Mouse (Mus musculus) layer of hippocampus, postnatal 36 days (tissue): ENCODE measurements around the gene A930033H14Rik. TPM values are rescaled to one million over a fixed set of nuclear protein-coding genes. Genes with fewer than 3 reads are reported as not detected.
A peak's percentile ranks its signal among the peaks of the same experiment; 100 is the strongest.

Experiments used
- DNase-seq, 2 experiments: peaks; one replicate each; pipeline ENCODE4 v3.0.0; 2022
- total RNA-seq, 2 experiments: library from RNA; stranded (reverse); gene quantifications; 2 replicates each; pipeline ENCODE4 v1.2.3; 2021

Gene A930033H14Rik
- total RNA-seq, 2 experiments from 2014 or later = 2.7 TPM

DNA sequence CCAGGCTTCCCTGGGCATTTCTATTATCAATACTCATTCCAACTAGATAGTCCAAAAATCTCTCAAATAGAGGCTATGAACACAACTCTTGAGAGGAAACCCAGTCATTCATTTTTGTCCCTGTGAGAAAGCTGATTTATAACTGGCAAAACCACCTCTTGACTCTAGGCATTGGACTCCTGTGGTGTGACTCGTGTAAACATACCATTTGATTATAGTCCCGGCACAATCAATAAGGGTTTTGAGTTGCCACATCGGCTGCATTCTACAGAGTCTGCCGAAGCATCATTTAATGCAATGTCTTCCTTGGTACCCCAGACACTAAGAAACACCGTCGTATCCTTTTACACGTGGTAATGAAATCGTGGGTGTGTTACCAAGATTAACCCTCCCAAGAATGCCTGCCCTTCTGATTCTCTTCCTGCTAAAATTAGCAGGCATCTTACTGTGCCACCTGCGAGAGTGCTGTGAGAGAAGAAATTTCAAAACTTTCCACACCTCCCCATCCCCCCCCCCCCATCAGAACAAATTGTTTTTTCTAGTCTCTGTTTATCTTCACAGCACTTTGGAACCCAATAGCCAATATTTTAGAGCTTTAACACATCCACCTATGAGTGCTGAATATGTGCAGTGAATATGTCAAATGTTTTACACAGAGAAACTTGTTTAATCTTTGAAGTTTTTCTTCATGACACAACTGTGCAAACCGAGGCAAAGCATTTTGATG lies 22.3 kb downstream of the A930033H14Rik start:
- no peak for DNase-seq

DNA sequence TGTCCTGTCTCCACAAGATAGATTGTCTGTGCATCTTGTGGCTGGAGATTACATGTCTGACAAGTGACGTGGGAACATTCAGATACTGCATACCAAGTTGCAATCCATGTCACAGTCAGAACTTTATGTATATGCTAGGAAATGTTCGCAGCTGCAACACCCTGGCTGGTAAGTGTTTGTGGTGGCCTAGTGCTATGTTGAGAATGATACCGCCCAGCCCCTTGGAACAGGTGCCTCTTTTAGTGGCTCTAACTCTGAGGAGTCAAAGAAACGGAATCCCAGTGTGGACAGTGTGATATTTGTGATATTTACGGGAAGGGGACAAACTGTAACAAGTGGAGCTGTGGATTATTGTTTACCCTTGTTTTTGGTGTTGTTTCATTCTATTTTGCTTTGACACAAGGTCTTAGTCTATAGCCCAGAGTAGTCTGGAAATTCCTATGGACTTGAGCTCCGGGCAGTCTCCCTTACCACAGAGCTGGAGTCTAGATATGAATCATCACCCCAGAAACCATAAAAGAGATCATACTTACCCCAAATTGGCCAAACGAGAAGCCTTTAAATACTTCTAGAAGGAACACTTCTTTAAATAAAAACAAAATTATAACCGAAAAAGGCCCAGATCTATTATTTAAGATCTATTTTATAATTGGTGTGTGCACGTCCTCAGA lies 25.0 kb downstream of the A930033H14Rik start:
- DNase-seq = no peak

DNA sequence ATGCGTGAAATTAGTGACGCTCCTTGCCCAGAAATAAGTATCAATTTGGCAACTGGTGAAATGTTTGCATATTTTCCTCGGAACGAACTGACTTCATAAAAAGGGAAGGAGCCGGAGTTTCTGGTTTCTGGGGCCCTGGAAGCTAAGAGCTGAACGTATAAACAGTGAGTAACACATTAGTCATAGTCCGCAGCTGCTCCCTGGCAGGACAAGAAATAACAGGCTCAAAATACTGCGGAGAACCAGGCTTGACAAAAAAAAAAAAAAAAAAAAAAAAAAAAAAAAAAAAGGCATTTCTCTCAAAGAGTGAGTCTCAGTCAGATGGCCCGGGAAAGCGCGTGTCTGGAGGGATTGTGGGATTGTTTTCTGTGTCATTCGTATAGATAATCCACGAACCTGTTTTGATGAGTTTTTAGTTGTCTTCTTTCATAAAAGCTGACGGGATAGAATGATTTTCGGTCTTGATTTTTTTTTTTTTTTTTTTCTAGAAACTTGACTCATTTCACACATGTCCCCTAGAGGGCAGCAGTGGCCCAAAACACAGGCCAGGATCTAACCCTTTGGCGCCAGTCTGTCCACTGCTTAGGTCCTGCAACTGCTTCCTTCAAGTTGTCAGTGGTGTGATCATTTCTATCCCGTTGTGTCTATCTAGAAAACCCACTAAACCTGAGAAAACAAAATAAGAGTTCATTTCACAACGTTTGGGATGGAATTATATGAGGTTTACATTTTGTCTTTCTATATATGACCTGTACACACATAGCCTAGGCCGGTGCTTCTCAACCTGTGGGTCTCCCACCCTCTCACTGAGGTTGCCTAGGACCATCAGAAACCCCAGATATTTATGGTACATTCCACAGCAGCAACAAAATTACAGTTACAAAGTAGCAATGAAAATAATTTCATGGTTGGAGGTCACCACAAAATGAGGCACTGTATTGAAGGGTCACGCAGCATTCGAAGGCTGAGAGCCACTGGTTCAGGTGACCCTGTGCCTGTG lies 26.7 kb downstream of the A930033H14Rik start:
- DNase-seq = peak; percentile 28 to 41

DNA sequence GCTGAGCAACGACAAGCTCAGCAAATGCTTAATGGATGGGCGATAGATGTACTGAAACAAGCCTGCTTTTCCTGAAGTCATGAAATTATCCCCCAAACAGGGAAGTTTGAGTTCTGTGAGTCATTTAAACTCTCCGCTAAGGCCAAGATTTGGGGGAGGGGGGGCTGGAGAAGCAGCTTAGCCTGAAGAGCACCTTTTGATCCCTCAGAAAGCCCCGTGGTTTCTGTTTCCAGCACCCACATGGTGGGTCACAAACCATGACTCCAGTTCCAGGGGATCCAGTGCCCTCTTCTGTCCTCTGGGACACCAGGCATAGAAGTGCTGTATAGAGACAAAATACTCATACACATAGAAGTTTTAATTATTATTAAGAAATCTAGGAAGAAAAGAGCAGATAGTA lies 27.5 kb downstream of the A930033H14Rik start:
- no peak for DNase-seq

DNA sequence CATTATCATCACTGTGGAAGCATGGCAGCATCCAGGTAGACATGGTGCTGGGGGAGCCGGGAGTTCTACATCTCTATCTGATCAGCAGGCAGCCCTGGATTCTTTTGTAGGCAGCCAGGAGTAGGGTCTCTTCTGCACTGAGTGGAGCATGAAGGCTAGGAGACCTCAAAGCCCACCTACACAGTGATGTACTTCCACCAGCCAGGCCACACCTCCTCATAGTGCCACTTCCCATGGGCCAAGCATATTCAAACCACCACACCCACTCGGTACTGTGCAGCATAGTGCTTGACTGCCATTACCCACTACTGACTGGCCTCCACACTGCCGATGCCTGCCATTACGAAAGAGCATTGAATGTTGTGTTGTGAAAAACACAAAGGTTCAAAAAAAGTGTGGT lies 28.0 kb downstream of the A930033H14Rik start:
- no peak for DNase-seq

DNA sequence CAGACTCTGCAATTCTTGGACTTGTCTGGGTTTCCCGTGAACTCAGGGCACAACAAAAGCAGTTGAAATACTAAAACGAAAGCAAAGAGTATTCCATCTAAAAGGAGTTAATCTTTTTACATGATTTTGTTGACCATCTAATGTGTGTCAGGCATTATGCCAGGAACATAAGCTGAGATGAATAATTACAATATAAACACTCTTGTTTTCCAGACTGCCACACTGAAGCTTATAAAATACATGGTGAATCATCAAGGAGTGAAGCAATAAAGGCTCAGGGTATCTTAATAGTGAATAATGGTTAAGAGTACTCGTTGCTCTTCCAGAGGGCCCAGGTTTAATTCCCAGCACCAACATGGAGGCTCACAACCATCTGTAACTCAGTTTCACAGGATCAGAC lies 31.9 kb downstream of the A930033H14Rik start:
- no peak for DNase-seq

DNA sequence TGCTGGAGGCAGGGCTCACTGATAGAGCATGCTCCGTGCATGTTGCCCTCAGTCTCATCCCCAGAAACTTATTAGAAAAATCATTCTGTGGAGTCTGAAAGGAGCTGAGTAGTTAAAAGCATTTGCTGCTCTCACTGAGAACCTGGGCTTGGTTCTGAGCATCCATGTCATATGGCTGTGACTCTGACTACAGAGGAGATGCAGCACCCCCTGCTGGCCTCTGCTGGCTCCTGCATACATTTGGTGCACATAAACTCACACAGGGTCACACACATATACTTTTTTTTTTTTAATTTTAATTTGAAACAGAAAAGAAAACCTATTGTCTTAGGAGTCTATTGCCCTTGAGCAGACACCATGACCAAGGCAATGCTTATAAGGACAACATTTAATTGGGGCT lies 33.6 kb downstream of the A930033H14Rik start:
- DNase-seq = no peak

DNA sequence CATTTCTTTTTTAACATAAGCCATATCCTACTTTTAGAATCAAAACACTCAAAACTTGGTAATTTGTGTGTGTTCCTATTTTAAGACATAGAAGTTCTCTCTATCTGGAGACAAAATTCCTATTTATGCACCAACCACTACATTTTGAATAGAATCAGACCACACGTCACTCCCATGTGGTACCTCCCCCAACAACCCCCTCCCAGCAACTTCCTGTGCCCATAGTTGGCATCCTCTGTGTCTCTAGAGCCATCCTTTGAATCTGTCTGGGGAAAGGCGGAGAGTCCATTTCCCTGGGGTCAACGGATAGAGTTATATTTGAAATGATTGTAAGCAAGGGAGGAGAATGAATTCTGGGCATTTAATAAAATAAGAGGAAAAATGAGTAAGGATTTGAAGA lies 36.8 kb downstream of the A930033H14Rik start:
- DNase-seq = no peak

DNA sequence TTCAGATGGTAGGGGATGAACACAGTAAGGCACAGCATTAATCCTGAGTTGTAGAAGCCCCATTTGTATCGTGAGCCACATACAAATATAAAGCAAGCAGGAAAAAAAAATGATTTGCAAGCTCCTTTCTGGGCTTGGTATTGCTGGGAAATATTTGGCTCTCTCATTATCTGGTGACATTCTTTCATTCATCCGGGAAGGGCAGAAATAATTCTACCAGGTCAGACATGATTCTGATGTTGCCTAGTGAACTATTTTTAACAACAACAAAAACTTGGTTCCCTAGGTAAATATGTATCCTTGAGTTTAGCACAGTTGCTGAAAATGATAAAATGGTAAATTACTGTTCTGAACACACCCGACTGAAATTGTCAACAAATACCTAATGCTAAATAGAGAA lies 40.5 kb downstream of the A930033H14Rik start:
- no peak for DNase-seq

DNA sequence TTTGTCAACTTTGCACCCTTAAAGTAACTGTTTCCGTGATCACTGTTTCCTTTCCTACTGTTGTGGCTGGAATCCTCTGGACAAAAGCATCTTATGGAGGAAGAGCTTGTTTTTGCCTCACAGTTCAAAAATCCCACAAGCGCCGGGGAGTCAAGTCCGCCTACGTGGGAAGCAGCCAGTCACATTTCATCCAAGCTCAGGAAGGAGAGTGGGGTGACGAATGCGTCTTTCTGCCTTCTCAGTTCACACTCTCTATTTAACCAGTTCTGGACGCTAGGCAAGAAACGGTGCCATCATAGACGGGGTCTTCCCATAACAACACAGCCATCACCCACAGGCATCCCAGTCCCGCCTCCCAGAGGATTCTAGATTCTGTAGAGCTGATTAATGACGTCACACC lies 46.4 kb downstream of the A930033H14Rik start:
- DNase-seq = no peak

DNA sequence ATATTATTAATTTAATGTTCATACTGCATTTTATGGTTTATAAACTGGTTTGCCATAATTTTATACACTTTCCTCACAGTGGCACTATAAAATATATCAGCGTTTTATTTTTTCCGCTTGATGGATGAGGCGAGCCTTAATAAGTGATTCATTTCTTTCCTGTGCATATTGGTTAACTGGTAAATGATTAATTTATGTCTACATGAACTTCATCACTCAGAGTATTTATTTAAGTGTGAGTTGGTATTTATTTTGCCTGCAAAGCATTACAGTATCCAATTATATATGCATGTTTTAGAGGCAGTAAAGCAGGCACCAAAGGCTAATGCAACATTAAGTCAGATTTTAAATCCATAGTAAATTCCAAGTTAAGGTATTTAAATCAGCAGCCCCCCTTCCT lies 47.1 kb downstream of the A930033H14Rik start:
- DNase-seq = no peak

DNA sequence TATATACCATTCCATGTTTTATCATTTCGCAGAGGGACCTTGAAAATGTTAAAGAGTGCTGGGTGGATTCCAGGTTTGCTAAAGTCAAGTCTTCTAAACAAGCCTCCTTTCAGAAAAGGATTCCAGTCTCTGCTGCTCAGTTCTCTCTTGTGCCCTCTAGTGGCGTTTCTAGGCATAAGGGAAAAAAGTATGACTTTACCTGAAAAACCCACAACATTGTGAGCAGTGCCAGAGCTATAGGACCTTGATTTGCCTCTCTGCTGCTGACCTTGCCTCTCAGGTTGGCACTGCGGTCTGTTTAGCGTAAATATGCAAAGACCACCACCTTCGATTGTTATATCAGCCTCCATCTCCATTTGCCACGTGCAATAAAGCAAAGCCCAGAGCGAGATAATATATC lies 47.8 kb downstream of the A930033H14Rik start:
- DNase-seq = no peak

DNA sequence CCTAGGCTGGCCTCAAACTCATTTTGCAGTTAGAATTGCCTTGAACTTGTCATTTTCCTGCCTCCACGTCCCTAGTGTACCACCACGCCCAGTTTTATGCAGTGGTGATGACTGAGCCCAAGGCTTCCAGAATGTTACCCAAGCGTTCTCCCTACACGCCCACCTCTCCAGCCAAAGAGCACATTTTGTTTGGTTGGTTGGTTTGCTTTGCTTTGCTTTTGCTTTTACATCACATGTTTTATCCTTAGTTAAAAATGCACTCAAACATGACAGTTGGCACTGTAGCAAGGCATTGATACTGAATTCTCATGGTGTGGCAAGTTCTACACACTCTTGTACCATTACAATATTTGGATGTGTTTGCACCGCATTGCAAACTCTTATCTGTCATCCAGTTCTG lies 49.7 kb downstream of the A930033H14Rik start:
- DNase-seq = no peak

DNA sequence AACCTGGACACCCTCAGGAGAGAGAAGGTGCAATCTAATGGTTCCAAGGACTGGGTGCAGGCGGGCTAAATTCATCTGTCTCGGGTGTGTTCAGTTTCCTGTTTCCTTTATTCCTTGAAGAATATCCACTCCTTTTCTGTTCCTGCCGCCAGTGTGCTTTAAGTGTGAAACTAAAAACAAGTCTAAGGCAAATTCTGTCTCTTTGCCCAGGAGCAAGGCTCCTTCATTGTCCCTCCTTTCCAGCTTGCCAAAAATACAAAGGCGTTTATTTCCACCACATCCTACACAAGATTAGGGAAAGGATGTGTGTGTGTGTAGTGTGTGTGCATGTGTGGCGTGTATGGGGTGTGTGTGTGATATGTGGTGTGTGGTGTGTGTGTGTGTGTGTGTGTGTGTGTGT lies 50.3 kb downstream of the A930033H14Rik start:
- DNase-seq = no peak

DNA sequence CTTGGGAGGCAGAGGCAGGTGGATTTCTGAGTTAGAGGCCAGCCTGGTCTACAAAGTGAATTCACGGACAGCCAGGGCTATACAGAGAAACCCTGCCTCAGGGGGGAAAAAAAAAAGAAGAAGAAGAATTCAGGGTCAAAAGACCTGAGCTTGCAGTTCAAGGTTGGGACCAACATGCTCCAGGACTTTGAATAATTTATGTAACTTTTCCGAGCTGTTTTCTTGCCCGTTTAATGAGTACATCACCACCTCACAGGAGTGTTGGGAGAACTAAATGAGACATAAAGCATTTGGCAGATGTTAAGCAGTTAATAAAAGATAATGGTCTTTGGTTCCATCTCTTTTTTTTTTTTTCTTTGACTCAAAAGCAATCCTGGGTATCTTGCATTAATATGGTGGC lies 51.4 kb downstream of the A930033H14Rik start:
- no peak for DNase-seq

DNA sequence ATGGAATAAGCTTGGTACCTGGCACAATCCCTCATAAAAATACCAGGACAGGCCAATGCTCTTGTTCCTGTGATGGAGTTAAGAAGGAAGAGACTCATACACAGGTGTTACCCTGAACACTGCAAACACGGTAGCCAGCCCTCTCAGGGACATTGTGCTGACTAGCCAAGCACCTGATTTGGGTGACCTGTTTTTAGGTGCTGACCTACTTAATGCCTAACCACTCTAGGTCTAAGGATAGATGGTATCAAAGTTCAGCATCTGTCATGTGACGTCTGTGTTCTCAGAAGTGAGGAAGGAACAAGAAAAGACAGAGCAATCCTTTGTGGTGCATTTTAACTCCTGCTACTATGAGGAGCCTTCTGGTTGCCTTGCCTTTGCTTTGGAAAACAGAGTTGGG lies 52.0 kb downstream of the A930033H14Rik start:
- DNase-seq = no peak

Other genes starting within 250 kb of the A930033H14Rik start
- gene Rhobtb1, start 61.7 kb downstream of the A930033H14Rik start, total RNA-seq = 1 to 10 TPM; 4.4 to 5.8 TPM
- 1 to 10 TPM; 1.2 to 1.5 TPM for gene Cdk1, start 139.8 kb upstream of the A930033H14Rik start, total RNA-seq
- gene Ank3, start 185.7 kb upstream of the A930033H14Rik start, total RNA-seq = 100 to 1,000 TPM; 459 to 516 TPM